Mouse (Mus musculus) hindbrain, embryonic 15.5 days (tissue): Measurements from ENCODE around the gene Bcat2. TPM values are rescaled to one million over a fixed set of nuclear protein-coding genes. Genes with fewer than 3 reads are reported as not detected.

Source experiments
- ATAC-seq: fragments of 200-750 bp; cut with Nextera tagmentation; 2 replicates; pipeline ENCODE4 v1.8.0; 2017; ENCODE audit warnings: low read depth, moderate number of reproducible peaks, moderate TSS enrichment; ENCODE audit not compliant: low FRiP score
- H3K27ac ChIP-seq: fragments of 300-500 bp; sonication (generic); replicated peaks from 2 replicates; pipeline ENCODE4 v1.5.1; 2015; ENCODE audit warnings: mild to moderate bottlenecking, inconsistent platforms
- H3K27me3 ChIP-seq: fragments of 300-500 bp; sonication (generic); 2 replicates; pipeline ENCODE4 v1.6.1; 2015; ENCODE audit warnings: control low read depth, inconsistent platforms
- H3K36me3 ChIP-seq: fragments of 300-500 bp; sonication (generic); 2 replicates; pipeline ENCODE4 v1.6.1; 2015; ENCODE audit warnings: control low read depth, inconsistent platforms
- H3K4me1 ChIP-seq: fragments of 300-500 bp; sonication (generic); replicated peaks from 2 replicates; pipeline ENCODE4 v1.6.1; 2015; ENCODE audit warnings: control low read depth, inconsistent platforms
- H3K4me2 ChIP-seq: fragments of 300-500 bp; sonication (generic); 2 replicates; pipeline ENCODE4 v1.6.1; 2015; ENCODE audit warnings: moderate library complexity, mild to moderate bottlenecking, inconsistent platforms
- H3K4me3 ChIP-seq: fragments of 300-500 bp; sonication (generic); 2 replicates; pipeline ENCODE4 v1.5.1; 2015; ENCODE audit warnings: mild to moderate bottlenecking, inconsistent platforms
- H3K9ac ChIP-seq: fragments of 300-500 bp; sonication (generic); 2 replicates; pipeline ENCODE4 v1.6.1; 2015; ENCODE audit warnings: inconsistent platforms
- H3K9me3 ChIP-seq: fragments of 300-500 bp; sonication (generic); 2 replicates; pipeline ENCODE4 v1.6.1; 2016; ENCODE audit warnings: control low read depth, inconsistent platforms
- WGBS: fragments of 180-500 bp; shearing (Covaris S2); methylation state at CpG from one replicate; pipeline ENCODE4 v1.1.7; 2015; 5-methylcytosine and 5-hydroxymethylcytosine counted together
- polyA plus RNA-seq: library from polyadenylated mRNA; unstranded; fragments of >200 nt; fragmentation: Nextera tagmentation; extraction: Ambion mirVana; gene quantifications from 2 replicates; pipeline ENCODE4 v1.2.1, GENCODE M21; 2015

Bcat2 gene
- polyA plus RNA-seq, 1 experiment from 2014 or later = 22.2 TPM

DNA sequence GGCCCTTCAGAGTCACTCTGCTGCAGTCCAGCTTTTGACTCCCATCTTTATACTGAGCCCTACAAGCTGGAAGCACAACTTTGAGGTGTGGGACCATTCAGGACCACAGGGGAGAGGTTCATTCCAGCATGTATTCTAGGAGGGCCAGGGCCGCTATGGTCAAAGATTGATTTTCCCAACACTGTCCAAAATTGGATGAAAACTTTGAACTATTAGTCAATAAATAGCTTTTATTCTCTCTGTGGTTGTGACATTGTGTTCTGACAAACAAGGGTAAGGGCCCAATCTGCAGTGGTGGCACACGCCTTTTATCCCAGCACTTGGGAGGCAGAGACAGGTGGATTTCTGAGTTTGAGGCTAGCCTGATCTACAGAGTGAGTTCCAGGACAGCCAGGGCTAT is 16.0 kb upstream of the Bcat2 start:
- H3K4me3 ChIP-seq = no peak overlapping the region
- no peaks in the 10 kb centered on the region for H3K27me3 ChIP-seq
- no peak overlapping the region for H3K9ac ChIP-seq
- H3K4me1 ChIP-seq = no peaks in the 10 kb centered on the region
- H3K9me3 ChIP-seq = no peaks in the 10 kb centered on the region
- H3K36me3 ChIP-seq = no peaks in the 10 kb centered on the region
- H3K27ac ChIP-seq = no peak overlapping the region
- no peak for ATAC-seq
- no peak overlapping the region for H3K4me2 ChIP-seq
- 87% methylated on average over 2 of the region's 2 CpGs for WGBS

DNA sequence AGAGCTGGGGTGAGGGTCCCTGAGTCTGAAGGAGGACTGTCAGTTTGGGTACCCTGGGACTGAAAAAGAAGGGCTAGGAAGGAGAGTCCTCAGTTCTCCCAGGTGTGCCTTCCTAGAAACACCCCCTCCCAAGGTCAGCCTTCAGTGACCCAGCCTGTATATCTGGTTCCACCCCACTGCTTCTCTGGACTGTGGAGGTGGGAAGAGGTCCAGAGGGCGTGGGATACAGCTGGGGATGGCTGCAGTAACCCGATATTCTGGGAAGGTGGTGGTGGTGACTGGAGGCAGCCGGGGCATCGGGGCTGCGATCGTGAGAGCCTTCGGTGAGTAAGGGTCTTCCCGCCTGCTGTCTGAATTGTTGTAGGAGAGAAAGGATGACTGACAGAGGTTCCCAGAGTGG is 15.2 kb upstream of the Bcat2 start, which contains the start of gene Hsd17b14:
Hsd17b14 (plus strand) TSS at position 150 of the 400 bp plus-strand sequence.
- H3K4me1 ChIP-seq = no peaks in the 10 kb centered on the region
- H3K27me3 ChIP-seq = no peaks in the 10 kb centered on the region
- no peak within 1 kb of the TSS for H3K27ac ChIP-seq
- ATAC-seq = no peak
- H3K9me3 ChIP-seq = no peaks in the 10 kb centered on the region
- no peak within 1 kb of the TSS for H3K9ac ChIP-seq
- H3K4me2 ChIP-seq = no peak within 1 kb of the TSS
- H3K4me3 ChIP-seq = no peak within 1 kb of the TSS
- WGBS = 56% methylated on average over 8 of the region's 8 CpGs
- H3K36me3 ChIP-seq = no peaks in the 10 kb centered on the region

GRCm38 (mm10) chr7:45555787-45556186 is 14.2 kb upstream of the Bcat2 start:
- no peak overlapping the region for H3K4me2 ChIP-seq
- H3K4me1 ChIP-seq = 0 out of 2 replicates have a peak, but pooled peaks cover under 1% of the 10 kb centered on the region
- ATAC-seq = no peak
- H3K9ac ChIP-seq = no peak overlapping the region
- no peak overlapping the region for H3K27ac ChIP-seq
- H3K36me3 ChIP-seq = no peaks in the 10 kb centered on the region
- no peak overlapping the region for H3K4me3 ChIP-seq
- H3K27me3 ChIP-seq = no peaks in the 10 kb centered on the region
- WGBS = 25% methylated on average over 8 of the region's 8 CpGs
- H3K9me3 ChIP-seq = no peaks in the 10 kb centered on the region

DNA sequence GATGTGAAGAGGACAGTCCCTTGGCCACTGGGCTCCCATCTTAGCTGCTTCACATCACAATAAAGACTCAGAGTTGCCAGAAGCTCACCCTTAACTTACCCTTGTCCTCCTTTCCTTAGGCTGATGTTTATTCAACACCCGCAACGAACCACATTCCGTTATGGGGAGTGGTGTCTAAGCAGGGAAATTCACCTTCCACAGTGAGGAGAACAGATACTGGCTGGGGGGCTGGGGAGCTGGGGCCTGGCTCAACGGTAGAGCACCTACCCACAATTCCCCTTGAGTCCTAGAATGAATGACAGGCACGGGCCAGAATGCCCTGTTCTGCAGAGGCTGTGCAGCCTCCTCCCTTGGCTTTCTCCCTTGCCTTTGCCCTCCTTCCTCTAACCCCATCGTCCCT is 11.0 kb upstream of the Bcat2 start:
- 60% methylated on average over 6 of the region's 6 CpGs for WGBS
- ATAC-seq = no peak
- no peak overlapping the region for H3K9ac ChIP-seq
- H3K27me3 ChIP-seq = no peaks in the 10 kb centered on the region
- H3K4me2 ChIP-seq = no peak overlapping the region
- no peak overlapping the region for H3K4me3 ChIP-seq
- peaks cover 5% of the 10 kb centered on the region; the same call in 1 of the 2 replicates for H3K4me1 ChIP-seq
- no peaks in the 10 kb centered on the region for H3K36me3 ChIP-seq
- H3K27ac ChIP-seq = no peak overlapping the region
- H3K9me3 ChIP-seq = no peaks in the 10 kb centered on the region

- H3K4me1 ChIP-seq = peaks cover 5% of the 10 kb centered on the region; the same call in 1 of the 2 replicates
- 72% methylated on average over 7 of the region's 7 CpGs for WGBS
- ATAC-seq = no peak
These were observed 9.7 kb upstream of the Bcat2 start for GRCm38 (mm10) chr7:45560241-45560640.

GRCm38 (mm10) chr7:45560843-45561623 is 8.9 kb upstream of the Bcat2 start:
- Histone ChIP-seq H3K36me3 (no peaks in the 10 kb centered on the region), H3K27ac (no peak overlapping the region), H3K4me1 (peaks cover 5% of the 10 kb centered on the region; the same call in 1 of the 2 replicates), H3K9ac (no peak overlapping the region), H3K9me3 (no peaks in the 10 kb centered on the region), H3K4me3 (no peak overlapping the region), H3K4me2 (no peak overlapping the region; the same call in 1 of the 2 replicates), H3K27me3 (no peaks in the 10 kb centered on the region)
- WGBS = 27% methylated on average over 17 of the region's 17 CpGs
- ATAC-seq = 0 out of 2 replicates have a peak, but pooled peaks have one; percentile 77

More at GRCm38 (mm10) chr7:45560241-45560640, 9.7 kb upstream of the Bcat2 start:
- no peak overlapping the region for H3K4me3 ChIP-seq
- H3K4me2 ChIP-seq = no peak overlapping the region
- H3K9me3 ChIP-seq = no peaks in the 10 kb centered on the region
- H3K36me3 ChIP-seq = no peaks in the 10 kb centered on the region
- no peak overlapping the region for H3K27ac ChIP-seq
- H3K9ac ChIP-seq = no peak overlapping the region
- no peaks in the 10 kb centered on the region for H3K27me3 ChIP-seq

DNA sequence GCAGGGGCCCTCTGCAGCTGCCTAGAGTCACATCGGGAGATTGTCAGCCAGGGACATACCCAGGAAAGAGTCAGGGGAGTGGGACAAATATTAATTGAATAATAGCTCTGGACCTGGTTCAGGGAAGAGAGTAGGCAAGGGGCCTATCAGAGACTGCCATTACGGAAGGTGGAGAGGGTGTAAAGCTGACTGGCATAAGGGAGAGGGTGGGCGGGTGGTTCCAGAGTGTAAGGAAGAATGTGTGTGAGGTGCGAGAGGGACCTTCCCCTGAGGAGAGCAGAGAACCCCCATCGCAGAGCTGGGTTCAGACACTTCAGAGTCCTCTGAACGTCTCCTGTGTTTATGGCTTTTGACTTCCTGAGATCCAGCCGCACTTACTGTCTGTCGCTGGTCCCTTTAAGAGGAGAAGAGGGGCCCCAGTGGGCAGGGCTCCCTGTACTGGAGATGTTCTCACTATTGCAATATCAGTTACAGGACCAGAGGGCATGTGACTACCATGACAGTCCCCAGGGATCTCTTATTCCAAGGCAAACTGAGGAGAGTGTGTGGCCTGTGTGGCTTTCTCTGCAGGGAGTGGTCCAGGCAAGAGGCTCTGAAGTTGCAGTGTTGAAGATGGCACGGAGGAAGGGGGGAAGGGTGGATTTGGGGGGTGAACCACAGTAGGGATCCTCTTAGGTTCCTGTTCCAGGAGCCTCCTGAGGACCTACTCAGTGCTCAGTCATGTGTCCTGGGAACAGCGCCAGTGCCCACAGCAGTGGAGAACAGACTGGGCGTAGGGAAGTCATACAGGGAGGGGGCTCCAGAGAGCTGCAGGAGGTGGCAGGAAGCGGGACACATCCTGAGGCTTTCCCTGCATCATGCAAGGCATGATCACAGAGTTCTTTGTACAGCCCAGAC is 8.1 kb upstream of the Bcat2 start:
- Histone ChIP-seq H3K4me3 (no peak overlapping the region), H3K9ac (no peak overlapping the region), H3K36me3 (no peaks in the 10 kb centered on the region), H3K27ac (no peak overlapping the region), H3K27me3 (0 out of 2 replicates have a peak, but pooled peaks cover 4% of the 10 kb centered on the region), H3K4me2 (no peak overlapping the region; the same call in 1 of the 2 replicates), H3K4me1 (peaks cover 5% of the 10 kb centered on the region; the same call in 1 of the 2 replicates), H3K9me3 (no peaks in the 10 kb centered on the region)
- 0 out of 2 replicates have a peak, but pooled peaks have one; percentile 10 for ATAC-seq
- 51% methylated on average over 12 of the region's 12 CpGs for WGBS

GRCm38 (mm10) chr7:45564811-45565210 is 5.1 kb upstream of the Bcat2 start:
- Histone ChIP-seq H3K36me3 (no peaks in the 10 kb centered on the region), H3K27ac (no peak overlapping the region), H3K4me1 (peaks cover 23% of the 10 kb centered on the region), H3K27me3 (0 out of 2 replicates have a peak, but pooled peaks cover 4% of the 10 kb centered on the region), H3K4me2 (no peak overlapping the region), H3K9ac (no peak overlapping the region), H3K4me3 (no peak overlapping the region), H3K9me3 (no peaks in the 10 kb centered on the region)
- no peak for ATAC-seq
- WGBS = 78% methylated on average over 2 of the region's 2 CpGs

GRCm38 (mm10) chr7:45565446-45565845 is 4.5 kb upstream of the Bcat2 start:
- Histone ChIP-seq H3K27ac (no peak overlapping the region), H3K4me3 (no peak overlapping the region), H3K27me3 (0 out of 2 replicates have a peak, but pooled peaks cover 4% of the 10 kb centered on the region), H3K4me2 (no peak overlapping the region), H3K9me3 (no peaks in the 10 kb centered on the region), H3K36me3 (no peaks in the 10 kb centered on the region), H3K4me1 (peaks cover 25% of the 10 kb centered on the region), H3K9ac (no peak overlapping the region)
- WGBS = 94% methylated on average over 9 of the region's 9 CpGs
- ATAC-seq = no peak

DNA sequence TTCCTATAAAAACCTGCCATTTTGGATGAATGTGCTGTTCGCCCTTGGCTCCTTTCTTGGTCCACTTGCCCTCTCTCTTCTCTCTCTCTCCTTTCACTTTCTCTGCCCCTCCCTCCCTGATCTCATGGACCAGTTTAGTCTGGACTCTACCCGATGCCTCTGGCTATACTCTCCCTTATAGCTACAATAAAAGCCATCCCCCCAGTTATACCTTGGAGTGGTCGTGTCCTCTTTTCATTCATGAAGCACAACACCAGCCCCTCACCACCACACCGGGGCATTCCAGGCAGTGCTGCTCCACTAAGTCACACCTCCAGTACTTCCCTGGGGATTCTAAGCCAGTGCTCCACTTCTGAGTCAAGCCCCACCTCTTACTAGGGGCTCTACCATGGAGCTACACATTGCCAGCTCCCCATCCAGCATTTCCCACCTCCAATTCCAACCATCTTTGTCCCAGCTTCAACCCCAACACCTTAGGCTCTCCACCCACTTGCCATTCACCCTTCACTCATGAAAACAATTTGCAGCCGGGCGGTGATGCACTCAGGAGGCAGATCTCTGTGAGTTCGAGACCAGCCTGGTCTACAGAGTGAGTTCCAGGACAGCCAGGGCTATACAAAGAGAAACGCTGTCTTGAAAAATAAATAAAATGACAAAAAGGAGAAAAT is 2.7 kb upstream of the Bcat2 start:
- Histone ChIP-seq H3K27ac (peak overlapping the region; percentile 88), H3K4me1 (peaks cover 32% of the 10 kb centered on the region), H3K36me3 (no peaks in the 10 kb centered on the region), H3K4me3 (no peak overlapping the region), H3K27me3 (0 out of 2 replicates have a peak, but pooled peaks cover 4% of the 10 kb centered on the region), H3K9ac (peak overlapping the region; percentile 51; the same call in 1 of the 2 replicates), H3K9me3 (no peaks in the 10 kb centered on the region), H3K4me2 (peak overlapping the region; percentile 95)
- 70% methylated on average over 8 of the region's 8 CpGs for WGBS
- ATAC-seq = no peak

- Histone ChIP-seq H3K4me2 (peak overlapping the region; percentile 95), H3K27ac (peak overlapping the region; percentile 88), H3K4me1 (peaks cover 32% of the 10 kb centered on the region), H3K9me3 (no peaks in the 10 kb centered on the region), H3K27me3 (0 out of 2 replicates have a peak, but pooled peaks cover 4% of the 10 kb centered on the region), H3K36me3 (no peaks in the 10 kb centered on the region), H3K9ac (peak overlapping the region; percentile 51), H3K4me3 (peak overlapping the region; percentile 53)
- ATAC-seq = peak; percentile 94
- WGBS = under 1% methylated on average over 23 of the region's 24 CpGs
These were observed 2.0 kb upstream of the Bcat2 start for GRCm38 (mm10) chr7:45567780-45568516.
